Mouse (Mus musculus): ENCODE data around the gene Cacnb2. TPM values are rescaled to one million over a fixed set of nuclear protein-coding genes. Genes with fewer than 3 reads are reported as not detected.
A peak's percentile ranks its signal among the peaks of the same experiment; 100 is the strongest.

Cacnb2 gene
- total and polyA plus RNA-seq, 2 experiments from 2014 or later: 12.1 to 71.6 TPM

DNA sequence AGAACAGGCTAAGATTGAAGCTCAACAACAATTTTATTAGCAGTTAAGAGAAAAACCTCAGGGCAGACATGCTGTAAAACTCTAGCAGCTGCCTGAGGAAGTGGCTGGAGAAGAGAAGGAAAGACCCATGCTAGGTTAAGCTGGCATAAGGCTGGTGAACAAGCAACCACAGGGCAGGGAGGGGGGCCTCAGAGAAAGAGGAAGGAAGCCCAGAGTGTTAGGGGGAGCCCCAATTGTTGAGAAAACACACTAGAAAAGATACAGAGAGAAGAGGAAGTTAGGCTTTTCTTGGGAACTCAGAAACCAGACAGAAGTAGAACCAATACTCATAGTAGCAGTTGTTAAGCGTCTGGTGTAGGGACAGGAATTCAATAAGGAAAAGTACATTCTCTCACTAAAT, 28.7 kb downstream of the Cacnb2 start:
- TF ChIP-seq EP300 (IDR thresholded peaks at IDR 0.05; ENCODE audit: low read depth) (no peak), CTCF (IDR thresholded peaks at IDR 0.05; ENCODE audit: low read depth) (no peak)
- DNase-seq (ENCODE audit: low spot score): no peak
- H3K4me3 ChIP-seq (ENCODE audit: low read depth, low read length): no peak overlapping the region

DNA sequence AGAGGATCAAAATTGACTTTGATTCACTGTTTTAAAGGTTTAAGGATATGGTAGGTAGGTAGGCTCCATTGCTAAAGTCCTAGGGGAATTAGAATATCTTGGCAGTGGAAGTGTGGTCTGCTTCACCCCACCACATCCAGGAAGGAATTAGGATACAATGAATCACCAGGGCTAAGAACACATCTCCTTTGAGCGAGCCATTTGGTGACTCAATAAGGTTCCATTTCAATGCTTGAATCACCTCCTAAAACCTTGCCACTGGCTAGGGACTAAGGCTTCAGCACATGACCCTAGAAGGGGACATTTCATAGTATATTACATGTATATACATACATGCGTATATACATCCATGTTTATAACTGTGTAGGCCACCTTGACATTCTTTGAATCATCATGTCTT, 30.3 kb downstream of the Cacnb2 start:
- H3K27me3 ChIP-seq (ENCODE audit: control insufficient read depth, insufficient read depth, low read length): no peaks in the 10 kb centered on the region
- peaks cover 3% of the 10 kb centered on the region; the same call in 1 of the 2 replicates for H3K4me1 ChIP-seq (ENCODE audit: control insufficient read depth, insufficient read depth)
- no peak overlapping the region for H3K9ac ChIP-seq (replicated peaks; ENCODE audit: low read depth, low read length)
- ATAC-seq (ENCODE audit: insufficient read depth, low read depth) (no peak), DNase-seq (ENCODE audit: low spot score) (no peak)
- H3K36me3 ChIP-seq (replicated peaks; ENCODE audit: control insufficient read depth, insufficient read depth, low read length): no peaks in the 10 kb centered on the region
- no peaks in the 10 kb centered on the region for H3K9me3 ChIP-seq (replicated peaks; ENCODE audit: control insufficient read depth, low read length)
- 86% methylated on average over 2 of the region's 2 CpGs for WGBS
- no peak overlapping the region for H3K4me3 ChIP-seq (ENCODE audit: low read depth, low read length)
- H3K27ac ChIP-seq (ENCODE audit: low read depth): no peak overlapping the region
- no peak overlapping the region for H3K4me2 ChIP-seq (ENCODE audit: low read depth, low read length)
- TF ChIP-seq EP300 (IDR thresholded peaks at IDR 0.05; ENCODE audit: low read depth) (no peak), CTCF (IDR thresholded peaks at IDR 0.05; ENCODE audit: low read depth) (no peak)

More for the DNA sequence above, 28.7 kb downstream of the Cacnb2 start:
- Histone ChIP-seq H3K9ac (replicated peaks; ENCODE audit: low read depth, low read length) (no peak overlapping the region), H3K36me3 (replicated peaks; ENCODE audit: control insufficient read depth, insufficient read depth, low read length) (no peaks in the 10 kb centered on the region), H3K4me2 (ENCODE audit: low read depth, low read length) (no peak overlapping the region), H3K4me1 (ENCODE audit: control insufficient read depth, insufficient read depth) (peaks cover 3% of the 10 kb centered on the region; the same call in 1 of the 2 replicates), H3K9me3 (replicated peaks; ENCODE audit: control insufficient read depth, low read length) (no peaks in the 10 kb centered on the region), H3K27me3 (ENCODE audit: control insufficient read depth, insufficient read depth, low read length) (no peaks in the 10 kb centered on the region), H3K27ac (ENCODE audit: low read depth) (no peak overlapping the region)
- ATAC-seq (ENCODE audit: insufficient read depth, low read depth): no peak
- WGBS: 57% methylated on average over 1 of the region's 1 CpGs

DNA sequence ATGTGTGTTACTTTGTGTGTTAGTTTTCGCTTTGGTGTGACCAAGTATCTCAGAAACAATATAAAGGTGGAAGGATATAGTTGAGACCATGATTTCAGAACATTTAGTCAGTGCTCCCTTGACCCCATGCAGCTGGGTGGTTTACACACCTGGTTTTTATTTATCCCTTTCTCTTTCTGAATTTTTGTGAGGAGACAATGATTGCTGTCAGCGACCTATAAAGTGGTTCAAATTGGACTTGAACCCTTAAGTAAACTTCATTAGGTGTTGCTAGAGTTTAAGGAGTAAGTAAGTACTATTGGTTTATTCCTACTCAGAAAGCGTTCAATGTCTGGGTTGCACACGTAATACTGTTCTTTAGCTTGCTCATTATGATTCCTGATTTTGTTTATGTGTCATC, 36.4 kb downstream of the Cacnb2 start:
- Histone ChIP-seq H3K9ac (replicated peaks; ENCODE audit: low read depth, low read length) (no peak overlapping the region), H3K9me3 (replicated peaks; ENCODE audit: control insufficient read depth, low read length) (no peaks in the 10 kb centered on the region), H3K4me2 (ENCODE audit: low read depth, low read length) (no peak overlapping the region), H3K27ac (ENCODE audit: low read depth) (no peak overlapping the region), H3K27me3 (ENCODE audit: control insufficient read depth, insufficient read depth, low read length) (no peaks in the 10 kb centered on the region), H3K36me3 (replicated peaks; ENCODE audit: control insufficient read depth, insufficient read depth, low read length) (no peaks in the 10 kb centered on the region), H3K4me1 (ENCODE audit: control insufficient read depth, insufficient read depth) (peaks cover 32% of the 10 kb centered on the region), H3K4me3 (ENCODE audit: low read depth, low read length) (no peak overlapping the region)
- ATAC-seq (ENCODE audit: insufficient read depth, low read depth) (no peak), DNase-seq (ENCODE audit: low spot score) (no peak)
- WGBS: 94% methylated on average over 4 of the region's 4 CpGs
- no peak for TF ChIP-seq CTCF (IDR thresholded peaks at IDR 0.05; ENCODE audit: low read depth)
- TF ChIP-seq EP300 (IDR thresholded peaks at IDR 0.05; ENCODE audit: low read depth): no peak

DNA sequence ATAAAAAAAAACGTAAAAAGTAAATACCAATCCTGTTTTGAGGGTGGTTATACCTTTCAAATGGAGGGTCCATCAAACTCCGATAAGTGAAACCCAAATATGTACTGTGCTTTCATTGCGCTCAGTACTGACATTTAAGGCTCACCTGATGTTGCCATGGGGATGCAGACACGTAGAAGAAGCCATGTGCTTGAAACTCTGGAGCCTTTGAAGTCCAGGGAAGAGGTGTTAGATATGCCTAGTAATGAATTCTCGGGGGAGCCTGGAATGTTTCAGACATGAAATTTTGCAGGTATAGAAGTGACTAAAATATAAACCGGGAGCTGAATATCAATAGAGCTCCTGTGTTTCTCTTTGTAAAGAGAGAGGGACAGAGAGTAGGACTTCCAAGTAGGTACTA, 37.0 kb downstream of the Cacnb2 start:
- WGBS: 62% methylated on average over 6 of the region's 6 CpGs
- H3K9ac ChIP-seq (replicated peaks; ENCODE audit: low read depth, low read length): no peak overlapping the region
- no peak for ATAC-seq (ENCODE audit: insufficient read depth, low read depth)
- peaks cover 32% of the 10 kb centered on the region for H3K4me1 ChIP-seq (ENCODE audit: control insufficient read depth, insufficient read depth)
- H3K4me2 ChIP-seq (ENCODE audit: low read depth, low read length): no peak overlapping the region
- no peak overlapping the region for H3K4me3 ChIP-seq (ENCODE audit: low read depth, low read length)
- no peaks in the 10 kb centered on the region for H3K27me3 ChIP-seq (ENCODE audit: control insufficient read depth, insufficient read depth, low read length)
- no peak for DNase-seq (ENCODE audit: low spot score)
- TF ChIP-seq CTCF (IDR thresholded peaks at IDR 0.05; ENCODE audit: low read depth): no peak
- TF ChIP-seq EP300 (IDR thresholded peaks at IDR 0.05; ENCODE audit: low read depth): no peak
- H3K27ac ChIP-seq (ENCODE audit: low read depth): peak overlapping the region; percentile 94; the same call in 1 of the 2 replicates
- no peaks in the 10 kb centered on the region for H3K9me3 ChIP-seq (replicated peaks; ENCODE audit: control insufficient read depth, low read length)
- no peaks in the 10 kb centered on the region for H3K36me3 ChIP-seq (replicated peaks; ENCODE audit: control insufficient read depth, insufficient read depth, low read length)

DNA sequence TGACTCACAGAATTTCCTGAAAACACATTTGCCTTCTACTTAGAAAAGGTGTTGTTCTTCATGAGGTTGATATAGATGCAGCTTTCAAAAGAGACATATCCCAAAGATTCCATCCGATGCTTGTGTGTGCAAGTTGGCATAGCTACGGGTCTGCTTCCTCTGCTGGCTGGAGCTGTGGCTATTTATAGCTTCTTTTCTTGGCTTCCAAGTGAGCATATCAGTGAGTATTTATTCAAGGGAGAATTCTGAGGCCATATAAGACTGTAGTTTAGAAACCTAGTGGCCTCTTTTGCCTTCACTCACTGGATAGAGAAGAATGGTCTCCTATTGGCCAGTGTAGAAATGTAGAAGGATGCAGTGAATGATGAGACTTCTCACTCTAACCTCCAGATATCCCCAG, 38.2 kb downstream of the Cacnb2 start:
- TF ChIP-seq EP300 (IDR thresholded peaks at IDR 0.05; ENCODE audit: low read depth): no peak
- no peak for TF ChIP-seq CTCF (IDR thresholded peaks at IDR 0.05; ENCODE audit: low read depth)
- Histone ChIP-seq H3K9ac (replicated peaks; ENCODE audit: low read depth, low read length) (no peak overlapping the region), H3K27me3 (ENCODE audit: control insufficient read depth, insufficient read depth, low read length) (no peaks in the 10 kb centered on the region), H3K4me3 (ENCODE audit: low read depth, low read length) (no peak overlapping the region), H3K4me2 (ENCODE audit: low read depth, low read length) (peak overlapping the region; percentile 41), H3K36me3 (replicated peaks; ENCODE audit: control insufficient read depth, insufficient read depth, low read length) (no peaks in the 10 kb centered on the region), H3K4me1 (ENCODE audit: control insufficient read depth, insufficient read depth) (peaks cover 34% of the 10 kb centered on the region), H3K9me3 (replicated peaks; ENCODE audit: control insufficient read depth, low read length) (no peaks in the 10 kb centered on the region), H3K27ac (ENCODE audit: low read depth) (peak overlapping the region; percentile 94)
- ATAC-seq (ENCODE audit: insufficient read depth, low read depth) (peak; percentile 90), DNase-seq (ENCODE audit: low spot score) (peak; percentile 80)
- 5% methylated on average over 2 of the region's 2 CpGs for WGBS

DNA sequence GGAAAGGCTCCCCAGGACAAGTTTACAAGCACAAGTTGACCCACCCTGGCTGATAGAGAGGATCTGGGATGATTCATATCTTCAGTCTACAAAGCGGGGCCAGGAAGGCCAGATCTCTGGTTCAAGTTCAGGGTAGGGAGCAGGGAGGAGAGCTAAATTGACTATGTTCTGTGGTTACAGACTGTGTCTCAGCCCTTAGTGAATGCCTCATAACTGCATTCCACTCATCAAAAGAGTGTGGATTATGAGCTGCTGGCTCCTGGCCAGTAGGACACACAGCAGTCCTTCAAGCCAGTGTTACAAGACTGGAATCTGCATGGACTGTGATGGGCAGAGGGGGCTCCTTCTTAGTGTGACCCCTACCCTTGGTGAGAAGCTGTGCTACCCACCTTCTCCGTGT, 48.4 kb downstream of the Cacnb2 start:
- no peak for TF ChIP-seq EP300 (IDR thresholded peaks at IDR 0.05; ENCODE audit: low read depth)
- no peak for TF ChIP-seq CTCF (IDR thresholded peaks at IDR 0.05; ENCODE audit: low read depth)
- H3K4me2 ChIP-seq (ENCODE audit: low read depth, low read length): no peak overlapping the region
- H3K27ac ChIP-seq (ENCODE audit: low read depth): peak overlapping the region; percentile 53
- H3K9ac ChIP-seq (replicated peaks; ENCODE audit: low read depth, low read length): no peak overlapping the region
- H3K4me1 ChIP-seq (ENCODE audit: control insufficient read depth, insufficient read depth): peaks cover 13% of the 10 kb centered on the region
- DNase-seq (ENCODE audit: low spot score): peak; percentile 58
- WGBS: 37% methylated on average over 2 of the region's 2 CpGs
- H3K27me3 ChIP-seq (ENCODE audit: control insufficient read depth, insufficient read depth, low read length): no peaks in the 10 kb centered on the region
- H3K9me3 ChIP-seq (replicated peaks; ENCODE audit: control insufficient read depth, low read length): no peaks in the 10 kb centered on the region
- no peak overlapping the region for H3K4me3 ChIP-seq (ENCODE audit: low read depth, low read length)
- no peaks in the 10 kb centered on the region for H3K36me3 ChIP-seq (replicated peaks; ENCODE audit: control insufficient read depth, insufficient read depth, low read length)
- ATAC-seq (ENCODE audit: insufficient read depth, low read depth): peak; percentile 71
